Mouse (Mus musculus) fibroblast of lung, adult 2 months (primary cell): ENCODE measurements around the gene Itga9.
"Not testable (repeated sequence)": the region's sequence is repeated elsewhere in the genome, so short reads cannot be mapped to it uniquely, and the experiment has no call there.

Experiments
- DNase-seq: peaks from one replicate; pipeline ENCODE4 v3.0.0-alpha.2; 2011; ENCODE audit warnings: low read depth

Itga9 gene

GRCm38 (mm10) chr9:118606148-118606816 lies at the start of gene Itga9:
Gene Itga9, plus strand, starts transcription at chr9:118606690.
- no peak for DNase-seq

GRCm38 (mm10) chr9:118556951-118557780 lies 49.3 kb upstream of the Itga9 start:
- no peak for DNase-seq

GRCm38 (mm10) chr9:118563356-118563755 lies 43.1 kb upstream of the Itga9 start:
- no peak for DNase-seq

- no peak for DNase-seq
Observed at GRCm38 (mm10) chr9:118563866-118564265, 42.6 kb upstream of the Itga9 start.

GRCm38 (mm10) chr9:118564696-118565095 lies 41.8 kb upstream of the Itga9 start:
- DNase-seq = no peak

- no peak for DNase-seq
Observed at GRCm38 (mm10) chr9:118569328-118569727, 37.2 kb upstream of the Itga9 start.

GRCm38 (mm10) chr9:118570865-118571264 lies 35.6 kb upstream of the Itga9 start:
- DNase-seq = no peak

- DNase-seq = no peak
Observed at GRCm38 (mm10) chr9:118571701-118572100, 34.8 kb upstream of the Itga9 start.

- DNase-seq = no peak
Observed at GRCm38 (mm10) chr9:118574911-118575310, 31.6 kb upstream of the Itga9 start.

GRCm38 (mm10) chr9:118580371-118580770 lies 26.1 kb upstream of the Itga9 start:
- no peak for DNase-seq

- DNase-seq = no peak
Observed at GRCm38 (mm10) chr9:118582757-118583156, 23.7 kb upstream of the Itga9 start.

GRCm38 (mm10) chr9:118584838-118585237 lies 21.7 kb upstream of the Itga9 start:
- DNase-seq = no peak

- no peak for DNase-seq
Observed at GRCm38 (mm10) chr9:118585998-118586397, 20.5 kb upstream of the Itga9 start.

- no peak for DNase-seq
Observed at GRCm38 (mm10) chr9:118587115-118587514, 19.4 kb upstream of the Itga9 start.

GRCm38 (mm10) chr9:118589249-118589648 lies 17.2 kb upstream of the Itga9 start:
- no peak for DNase-seq

- DNase-seq = no peak
Observed at GRCm38 (mm10) chr9:118590230-118590629, 16.3 kb upstream of the Itga9 start.

GRCm38 (mm10) chr9:118591633-118592032 lies 14.9 kb upstream of the Itga9 start:
- no peak for DNase-seq

- no peak for DNase-seq
Observed at GRCm38 (mm10) chr9:118592585-118593249, 13.8 kb upstream of the Itga9 start.

- no peak for DNase-seq
Observed at GRCm38 (mm10) chr9:118593443-118593842, 13.0 kb upstream of the Itga9 start.

- no peak for DNase-seq
Observed at GRCm38 (mm10) chr9:118596767-118597166, 9.7 kb upstream of the Itga9 start.

GRCm38 (mm10) chr9:118600393-118600792 lies 6.1 kb upstream of the Itga9 start:
- DNase-seq = not testable (repeated sequence)

GRCm38 (mm10) chr9:118602576-118602975 lies 3.9 kb upstream of the Itga9 start:
- DNase-seq = no peak
